Comparison of ENCODE assay signal across 15 mouse cellular contexts in genomic region chr2:18095804-18096203, GRCm38 (mm10). TPM values are rescaled to one million over a fixed set of nuclear protein-coding genes. Genes with fewer than 3 reads are reported as not detected.
"Had no signal": no experiment of that assay in that cellular context is flagged by ENCODE, and none has a peak within 500 bp of the region (broad histone marks: within the 10 kb centered on the region; RNA-seq: fewer than 3 reads in every experiment).

No protein-coding gene starts in this region.

- H3K9me3 ChIP-seq: limb, embryonic 12.5 days; liver, embryonic 13.5 days; midbrain, embryonic 13.5 days; neural tube, embryonic 15.5 days had no signal

- H3K27me3 ChIP-seq: limb, embryonic 12.5 days; liver, embryonic 13.5 days; midbrain, embryonic 13.5 days; neural tube, embryonic 15.5 days had no signal

- DNase-seq: kidney, postnatal 10 days; kidney, postnatal 4 days; liver; liver, embryonic 13.5 days; liver, postnatal 0 days; lung, postnatal 36 days; right cerebral cortex, adult 18-20 months; right cerebral cortex, postnatal 25 days; thymus, adult 18-20 months; thymus, postnatal 14 days had no signal

- H3K9ac ChIP-seq: limb, embryonic 12.5 days; liver, embryonic 13.5 days; liver, postnatal 0 days; midbrain, embryonic 13.5 days; neural tube, embryonic 15.5 days had no signal

- H3K4me2 ChIP-seq: limb, embryonic 12.5 days; liver, embryonic 13.5 days; midbrain, embryonic 13.5 days; neural tube, embryonic 15.5 days had no signal

- ATAC-seq: liver, postnatal 0 days; midbrain, embryonic 13.5 days had no signal

- H3K4me1 ChIP-seq: limb, embryonic 12.5 days; midbrain, embryonic 13.5 days; neural tube, embryonic 15.5 days had no signal

- H3K4me3 ChIP-seq: limb, embryonic 12.5 days; liver, embryonic 13.5 days; midbrain, embryonic 13.5 days; myocyte; neural tube, embryonic 15.5 days had no signal

- H3K27ac ChIP-seq: limb, embryonic 12.5 days; liver, embryonic 13.5 days; midbrain, embryonic 13.5 days; neural tube, embryonic 15.5 days had no signal

RNA-seq across cellular contexts. Expression of gene Skida1, which starts 47.0 kb away (rescaled TPM):
- total RNA-seq: megakaryocyte progenitor cell, adult 5-6 weeks had no signal

RNA-seq across cellular contexts. Expression of gene A930004D18Rik, which starts 58.3 kb away (rescaled TPM):
- total RNA-seq: megakaryocyte progenitor cell, adult 5-6 weeks had no signal
